Mouse (Mus musculus) embryo, embryonic 10 days (tissue): ENCODE measurements around the gene Cacnb3.

ENCODE experiments used
- DNase-seq: peaks from one replicate; pipeline ENCODE4 v3.0.0-alpha.2; 2015; ENCODE audit warnings: low spot score

Gene Cacnb3

GRCm38 (mm10) chr15:98609331-98610130 is 21.1 kb upstream of the Cacnb3 start, which contains the start of gene Adcy6:
Adcy6 (minus strand) TSS chr15:98610076.
- DNase-seq, result peak; percentile 86

DNA sequence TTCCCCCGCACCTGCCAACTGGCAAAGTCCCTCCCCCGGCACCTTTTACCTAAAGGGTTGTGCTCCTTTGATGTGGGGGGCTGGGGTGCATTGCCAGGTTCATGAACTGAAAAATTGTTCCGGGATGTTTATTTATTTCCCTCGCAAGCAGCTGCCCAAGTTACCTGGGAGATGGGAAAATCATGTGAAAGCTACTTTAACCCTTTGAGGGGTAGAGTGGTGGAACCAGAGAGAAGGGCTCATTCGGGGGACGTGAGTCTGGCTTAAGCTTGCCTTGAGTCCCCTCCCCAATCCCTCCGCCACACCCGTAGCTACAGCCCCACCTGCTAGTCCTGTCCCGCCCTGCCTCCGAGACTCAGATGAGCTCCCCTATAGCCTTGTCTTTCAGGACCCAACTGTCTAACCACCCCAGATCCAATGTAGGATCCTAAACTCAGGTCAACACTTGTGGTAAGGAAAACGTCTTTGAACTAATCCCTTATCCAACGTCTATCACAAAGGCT is 20.5 kb upstream of the Cacnb3 start:
- DNase-seq, result peak; percentile 43

- DNase-seq, result no peak
These were observed 18.4 kb upstream of the Cacnb3 start for GRCm38 (mm10) chr15:98612229-98612628.

DNA sequence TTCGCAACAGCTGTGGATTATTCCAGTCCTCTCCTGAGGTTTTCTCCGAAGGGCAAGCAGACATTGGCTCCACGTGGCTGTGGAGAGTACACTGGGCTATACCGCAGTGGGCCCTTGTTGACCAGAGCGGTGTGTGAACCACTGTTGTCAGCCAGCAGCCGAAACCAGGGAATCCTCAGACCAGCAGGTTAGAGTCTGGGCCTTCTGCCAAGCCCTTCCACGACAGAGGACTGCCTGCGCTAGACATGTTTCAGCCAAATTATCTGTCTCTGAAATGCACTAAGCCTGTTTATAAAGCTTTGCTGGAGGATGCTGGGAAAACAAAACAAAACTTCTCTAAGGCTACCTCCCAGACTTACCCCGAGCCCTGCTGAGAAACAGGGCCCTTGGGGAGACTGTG is 16.1 kb upstream of the Cacnb3 start:
- DNase-seq, result no peak

DNA sequence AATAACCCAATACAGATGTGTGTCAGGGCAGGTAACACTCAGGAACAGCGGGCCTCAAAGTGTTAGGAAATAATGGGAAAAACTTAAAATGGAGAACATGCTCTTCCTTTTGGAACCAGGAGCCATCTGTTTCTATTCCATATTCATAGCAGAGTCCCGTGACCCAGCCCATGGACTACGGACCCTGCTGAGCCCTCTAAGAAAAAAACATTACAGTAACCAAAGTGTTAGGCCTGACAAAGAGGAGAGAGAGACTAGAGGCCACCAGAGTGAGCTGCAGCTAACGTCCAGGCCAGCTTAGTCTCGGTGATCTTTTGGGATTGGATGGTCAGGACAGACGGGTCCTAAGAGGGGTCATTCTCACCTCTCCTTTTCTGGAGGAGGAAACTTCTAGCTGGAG is 15.7 kb upstream of the Cacnb3 start:
- DNase-seq, result no peak

GRCm38 (mm10) chr15:98615751-98616150 is 14.9 kb upstream of the Cacnb3 start:
- DNase-seq, result no peak

GRCm38 (mm10) chr15:98616362-98617175 is 14.1 kb upstream of the Cacnb3 start:
- peak; percentile 56 for DNase-seq

DNA sequence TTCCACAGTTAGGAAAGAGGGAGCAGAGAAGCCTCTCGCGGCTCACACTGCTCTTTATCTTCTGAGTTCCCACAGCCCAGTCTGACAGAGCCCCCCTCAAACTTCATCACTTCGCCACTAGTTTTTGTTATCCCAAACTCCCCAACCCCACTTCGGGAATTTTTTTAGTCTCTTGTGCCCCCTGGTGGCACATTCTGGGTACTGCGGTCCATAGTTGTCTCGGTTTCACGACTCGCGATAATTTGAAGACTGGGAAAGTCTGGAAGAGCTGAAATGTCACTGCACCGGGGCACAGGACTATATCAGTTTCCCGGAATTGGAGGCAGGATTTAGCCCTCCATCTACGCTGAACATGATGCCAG is 13.5 kb upstream of the Cacnb3 start:
- DNase-seq, result peak; percentile 72

DNA sequence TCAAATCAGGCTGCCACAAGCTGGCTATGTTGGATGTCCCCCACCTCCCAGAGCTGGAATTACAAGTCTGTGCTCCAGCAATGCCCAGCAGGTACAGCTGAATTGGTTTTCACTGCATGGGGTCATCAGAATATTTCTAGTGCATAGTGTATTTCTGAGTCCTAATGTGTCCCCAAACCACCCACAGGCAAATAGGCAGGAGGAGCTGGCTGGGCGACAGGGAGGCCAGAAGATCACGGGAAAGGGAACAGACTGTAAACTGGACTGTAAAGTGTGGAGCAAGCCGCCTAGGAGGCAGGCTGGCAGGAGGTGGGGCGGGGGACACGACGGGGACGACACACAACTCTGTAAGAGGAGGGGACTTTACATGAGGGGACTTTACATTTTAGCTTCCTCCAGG is 8.4 kb upstream of the Cacnb3 start:
- no peak for DNase-seq

DNA sequence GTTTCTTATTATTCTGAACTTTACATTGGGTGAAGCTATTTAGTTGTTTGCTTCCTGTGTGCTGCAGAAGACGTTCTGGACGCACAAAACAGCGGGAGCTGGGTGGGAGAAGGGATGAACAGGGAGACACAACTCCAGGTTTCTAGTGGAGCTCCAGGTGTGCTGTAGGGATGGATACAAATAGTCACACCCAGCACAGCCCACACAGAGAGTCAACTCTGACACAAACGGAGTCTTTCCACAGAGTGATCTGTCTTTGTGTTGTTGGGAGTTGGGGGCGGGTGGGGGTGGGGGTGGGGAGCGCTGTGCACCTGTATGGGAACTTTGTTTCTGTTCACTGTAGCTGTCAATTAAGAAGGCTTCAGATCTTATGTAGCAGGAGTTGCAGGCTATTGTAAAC is 7.9 kb upstream of the Cacnb3 start:
- no peak for DNase-seq

GRCm38 (mm10) chr15:98623361-98623821 is 7.2 kb upstream of the Cacnb3 start:
- DNase-seq, result no peak

GRCm38 (mm10) chr15:98626078-98626477 is 4.6 kb upstream of the Cacnb3 start:
- no peak for DNase-seq

GRCm38 (mm10) chr15:98626487-98627212 is 4.0 kb upstream of the Cacnb3 start:
- no peak for DNase-seq

DNA sequence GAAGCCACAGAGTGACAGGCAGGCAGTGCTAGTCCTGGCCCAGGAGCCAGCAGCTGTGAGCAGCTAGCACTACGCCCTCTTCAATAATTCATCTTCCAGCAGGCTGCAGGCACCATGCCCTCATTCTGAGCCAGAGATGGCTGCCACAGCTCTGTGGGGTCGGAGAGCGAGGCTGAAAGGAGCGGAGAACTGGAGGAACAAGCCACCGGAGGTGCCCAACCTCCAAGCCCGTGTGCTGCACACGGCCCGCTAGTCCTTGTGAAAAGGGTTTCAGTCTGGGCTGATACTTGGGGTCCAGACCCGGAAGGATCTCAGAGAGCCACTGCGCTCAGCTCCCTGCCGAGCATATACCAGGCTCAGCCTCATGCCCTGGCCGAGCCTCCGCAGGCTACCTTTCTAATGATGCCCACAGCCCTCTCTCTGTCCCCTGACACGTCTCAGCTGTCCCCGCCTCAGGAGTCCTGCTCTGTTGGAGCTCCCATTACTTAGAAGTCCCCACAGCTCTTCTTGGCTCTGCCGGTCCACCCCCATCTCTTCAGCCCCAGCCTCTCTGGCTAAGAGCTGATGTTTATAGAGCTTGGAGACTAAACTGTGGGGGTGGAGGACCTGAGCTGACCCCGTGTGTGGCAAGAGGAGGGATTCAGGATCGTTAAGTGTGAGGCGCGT is 1.9 kb upstream of the Cacnb3 start:
- peak; percentile 77 for DNase-seq

- DNase-seq, result no peak
These were observed 1.2 kb upstream of the Cacnb3 start for GRCm38 (mm10) chr15:98629464-98629863.

DNA sequence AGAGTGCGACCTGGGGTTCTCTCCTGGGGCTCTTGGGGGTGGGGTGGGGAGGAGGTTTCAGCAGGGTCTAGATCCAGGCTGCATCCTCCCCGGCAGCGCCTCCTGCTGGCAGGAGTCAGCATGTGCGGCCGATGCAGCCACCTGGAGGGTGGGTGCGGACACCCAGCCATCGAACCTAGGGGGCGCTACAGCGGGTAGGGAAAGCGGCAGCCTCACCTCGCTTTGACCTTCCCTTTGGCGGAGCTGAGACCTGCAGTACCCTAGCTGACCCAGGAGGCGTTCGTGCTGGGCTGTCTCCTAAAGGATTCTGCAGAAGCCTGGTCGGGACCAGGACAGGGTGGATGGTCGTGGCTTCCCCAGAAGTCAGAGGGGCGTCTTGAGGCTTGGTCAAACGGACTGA is 853 bp downstream of the Cacnb3 start:
- DNase-seq, result peak; percentile 90

DNA sequence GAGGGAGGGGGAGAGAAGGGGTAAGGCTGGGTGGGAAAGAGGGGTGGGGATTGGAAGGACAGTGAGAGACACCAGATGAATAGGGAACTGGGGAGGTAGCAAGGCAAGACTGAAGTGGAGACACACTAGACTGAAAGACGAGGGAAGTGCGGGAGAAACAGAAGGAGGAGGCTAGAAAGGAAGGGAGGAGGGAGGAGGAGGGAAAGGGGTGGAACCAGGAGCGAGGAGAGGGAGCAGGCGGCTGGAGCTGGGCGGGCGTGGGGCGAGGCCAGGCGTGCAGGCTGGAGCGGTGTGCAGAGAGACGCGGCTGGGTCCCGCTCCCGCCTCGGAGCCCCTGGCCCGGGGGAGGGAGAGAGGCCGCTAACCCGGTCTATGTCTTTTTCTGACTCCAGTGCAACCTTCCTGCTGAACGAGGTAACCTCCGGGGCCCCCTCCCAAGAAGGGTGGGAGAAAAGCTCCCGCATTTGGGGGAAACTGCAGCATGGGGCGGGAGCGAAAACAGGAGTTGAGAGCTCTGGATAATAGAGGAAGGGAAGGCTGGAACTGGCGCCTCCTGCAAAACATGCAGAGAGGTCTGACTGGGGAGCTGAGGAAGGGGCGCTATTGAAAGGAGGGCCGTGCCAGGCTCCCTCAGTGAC is 1.6 kb downstream of the Cacnb3 start:
- peak; percentile 85 for DNase-seq

DNA sequence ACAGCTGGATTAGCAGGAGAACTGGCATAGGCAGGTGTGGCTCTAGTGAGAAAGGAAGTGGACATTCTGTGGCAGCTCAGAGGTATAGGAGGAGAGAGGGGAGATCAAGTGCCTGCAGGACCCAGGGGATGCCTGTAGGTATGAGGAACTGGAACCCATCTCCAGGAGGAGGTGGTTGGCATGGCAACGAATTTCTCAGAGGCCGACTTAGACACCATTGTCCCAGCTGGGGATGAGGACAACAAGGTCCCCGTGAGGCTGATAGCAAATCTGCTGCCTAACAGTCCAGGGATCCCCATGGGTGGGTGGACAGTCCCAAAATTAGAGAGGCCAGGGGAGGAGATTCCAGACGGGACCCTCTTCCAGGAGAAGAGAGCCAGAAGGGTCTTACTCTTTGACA is 2.3 kb downstream of the Cacnb3 start:
- DNase-seq, result peak; percentile 66

- DNase-seq, result no peak
These were observed 3.3 kb downstream of the Cacnb3 start for GRCm38 (mm10) chr15:98633822-98634470.

- DNase-seq, result peak; percentile 87
These were observed 4.0 kb downstream of the Cacnb3 start for GRCm38 (mm10) chr15:98634541-98635081.
